Mouse (Mus musculus): Measurements from ENCODE around the gene Rasgrp2.
A peak's percentile ranks its signal among the peaks of the same experiment; 100 is the strongest.

Gene Rasgrp2

GRCm38 (mm10) chr19:6399285-6400095, at the start of gene Rasgrp2:
TSS of gene Rasgrp2 (plus strand) at chr19:6399340.
- DNase-seq: peak; percentile 98

- DNase-seq: no peak
Measured at GRCm38 (mm10) chr19:6351431-6352106, 47.6 kb upstream of the Rasgrp2 start.

GRCm38 (mm10) chr19:6352107-6352505, 47.0 kb upstream of the Rasgrp2 start:
- DNase-seq: no peak

- DNase-seq: no peak
Measured at GRCm38 (mm10) chr19:6354030-6354429, 45.1 kb upstream of the Rasgrp2 start.

- DNase-seq: no peak
Measured at GRCm38 (mm10) chr19:6361291-6361690, 37.8 kb upstream of the Rasgrp2 start.

GRCm38 (mm10) chr19:6363091-6363410, 36.1 kb upstream of the Rasgrp2 start:
- DNase-seq: no peak

GRCm38 (mm10) chr19:6363411-6364240, 35.5 kb upstream of the Rasgrp2 start, which contains the start of gene Sf1:
TSS of gene Sf1 (plus strand) at chr19:6363690.
- peak; percentile 100 for DNase-seq

GRCm38 (mm10) chr19:6364317-6364725, 34.8 kb upstream of the Rasgrp2 start:
- DNase-seq: peak; percentile 95

- DNase-seq: no peak
Measured at GRCm38 (mm10) chr19:6364842-6365241, 34.3 kb upstream of the Rasgrp2 start.

- no peak for DNase-seq
Measured at GRCm38 (mm10) chr19:6370175-6370574, 29.0 kb upstream of the Rasgrp2 start.

- DNase-seq: no peak
Measured at GRCm38 (mm10) chr19:6372433-6372832, 26.7 kb upstream of the Rasgrp2 start.

- DNase-seq: peak; percentile 91
Measured at GRCm38 (mm10) chr19:6373539-6374400, 25.4 kb upstream of the Rasgrp2 start.

- DNase-seq: no peak
Measured at GRCm38 (mm10) chr19:6374571-6374970, 24.6 kb upstream of the Rasgrp2 start.

- peak; percentile 28 for DNase-seq
Measured at GRCm38 (mm10) chr19:6375423-6376254, 23.5 kb upstream of the Rasgrp2 start.

GRCm38 (mm10) chr19:6376255-6376564, 22.9 kb upstream of the Rasgrp2 start:
- DNase-seq: peak; percentile 43

GRCm38 (mm10) chr19:6376643-6377042, 22.5 kb upstream of the Rasgrp2 start:
- DNase-seq: no peak

GRCm38 (mm10) chr19:6377327-6378040, 21.7 kb upstream of the Rasgrp2 start:
- DNase-seq: no peak

GRCm38 (mm10) chr19:6380411-6381166, 18.6 kb upstream of the Rasgrp2 start:
- DNase-seq: no peak

- DNase-seq: no peak
Measured at GRCm38 (mm10) chr19:6381238-6381637, 17.9 kb upstream of the Rasgrp2 start.

- DNase-seq: no peak
Measured at GRCm38 (mm10) chr19:6382323-6382924, 16.7 kb upstream of the Rasgrp2 start.

All from thymus, postnatal 14 days (tissue).